Mouse (Mus musculus) thymus, adult 2 months (tissue): ENCODE data around the gene Ccdc137. TPM values are rescaled to one million over a fixed set of nuclear protein-coding genes. Genes with fewer than 3 reads are reported as not detected.
A peak's percentile ranks its signal among the peaks of the same experiment; 100 is the strongest.

Source experiments
- DNase-seq: peaks from one replicate; pipeline ENCODE4 v3.0.0; 2021
- H3K27ac ChIP-seq: fragments of 200-500 bp; 2 replicates; pipeline ENCODE4 v1.5.1; 2012; ENCODE audit warnings: low read length, control low read depth; ENCODE audit not compliant: control insufficient read depth, insufficient read depth
- H3K27me3 ChIP-seq: fragments of 200-500 bp; 2 replicates; pipeline ENCODE4 v1.6.1; 2012; ENCODE audit warnings: mild to moderate bottlenecking, low read length, moderate library complexity, mixed read lengths; ENCODE audit not compliant: control insufficient read depth, insufficient read depth
- H3K36me3 ChIP-seq: fragments of 200-500 bp; 2 replicates; pipeline ENCODE4 v1.6.1; 2012; ENCODE audit warnings: mild to moderate bottlenecking, low read length, moderate library complexity; ENCODE audit not compliant: control insufficient read depth, insufficient read depth
- H3K4me1 ChIP-seq: fragments of 200-500 bp; replicated peaks from 2 replicates; pipeline ENCODE4 v1.6.1; 2012; ENCODE audit warnings: low read length; ENCODE audit not compliant: control insufficient read depth, insufficient read depth
- H3K4me3 ChIP-seq: fragments of 200-500 bp; 2 replicates; pipeline ENCODE4 v1.5.1; 2012; ENCODE audit warnings: mild to moderate bottlenecking, low read length, control low read depth, moderate library complexity; ENCODE audit not compliant: control insufficient read depth, insufficient read depth
- CTCF ChIP-seq: fragments of 200-500 bp; IDR thresholded peaks from 2 replicates; pipeline ENCODE4 v1.5.1; 2012; ENCODE audit warnings: mild to moderate bottlenecking, control low read depth, low read length, moderate library complexity, borderline replicate concordance; ENCODE audit not compliant: control insufficient read depth, poor library complexity, insufficient read depth; ENCODE audit errors: extremely low read depth
- POLR2A ChIP-seq: fragments of 200-500 bp; IDR thresholded peaks from 2 replicates; pipeline ENCODE4 v1.6.1; 2012; ENCODE audit warnings: mild to moderate bottlenecking, low read length, control low read depth, moderate library complexity; ENCODE audit not compliant: control insufficient read depth, poor library complexity, insufficient read depth; ENCODE audit errors: extremely low read depth
- WGBS: fragments of 180-500 bp; shearing (Covaris S2); methylation state at CpG from one replicate; pipeline ENCODE4 v1.1.7; 2018; 5-methylcytosine and 5-hydroxymethylcytosine counted together
- polyA plus RNA-seq: library from polyadenylated mRNA; depleted of rRNA; stranded (reverse); fragments of >200 nt; gene quantifications from 2 replicates; pipeline ENCODE4 v1.2.3, GENCODE M21; 2012

The Ccdc137 gene
- polyA plus RNA-seq, 1 experiment = 30.1 TPM

GRCm38 (mm10) chr11:120423569-120424295 is 34.2 kb upstream of the Ccdc137 start:
- TF ChIP-seq CTCF (peak; percentile 44; the same call in 1 of the 2 replicates), POLR2A (no peak)
- no peak overlapping the region for H3K27ac ChIP-seq
- DNase-seq = peak; percentile 58
- no peaks in the 10 kb centered on the region for H3K27me3 ChIP-seq
- no peaks in the 10 kb centered on the region for H3K4me1 ChIP-seq
- peaks cover 72% of the 10 kb centered on the region for H3K36me3 ChIP-seq
- no peak overlapping the region for H3K4me3 ChIP-seq
- WGBS = 77% methylated on average over 9 of the region's 9 CpGs

- H3K4me1 ChIP-seq = no peaks in the 10 kb centered on the region
- 85% methylated on average over 3 of the region's 3 CpGs for WGBS
- no peaks in the 10 kb centered on the region for H3K27me3 ChIP-seq
- no peak overlapping the region for H3K4me3 ChIP-seq
- no peak overlapping the region for H3K27ac ChIP-seq
- peaks cover 62% of the 10 kb centered on the region for H3K36me3 ChIP-seq
- no peak for DNase-seq
- no peak for TF ChIP-seq POLR2A
- TF ChIP-seq CTCF = no peak
These were observed 31.2 kb upstream of the Ccdc137 start for GRCm38 (mm10) chr11:120426727-120427126.

GRCm38 (mm10) chr11:120437152-120437856 is 20.6 kb upstream of the Ccdc137 start, which contains the start of gene Nploc4:
Gene Nploc4, minus strand, starts transcription at chr11:120437708.
- WGBS = under 1% methylated on average over 75 of the region's 77 CpGs
- DNase-seq = peak; percentile 90
- TF ChIP-seq POLR2A (peak; percentile 50; the same call in 1 of the 2 replicates), CTCF (0 out of 2 replicates have a peak, but pooled peaks have one; percentile 35)
- H3K4me3 ChIP-seq = peak within 1 kb of the TSS; percentile 59
- peaks cover 7% of the 10 kb centered on the region for H3K4me1 ChIP-seq
- peaks cover 11% of the 10 kb centered on the region; the same call in 1 of the 2 replicates for H3K36me3 ChIP-seq
- no peak within 1 kb of the TSS for H3K27ac ChIP-seq
- no peaks in the 10 kb centered on the region for H3K27me3 ChIP-seq

GRCm38 (mm10) chr11:120437857-120438385 is 20.0 kb upstream of the Ccdc137 start:
- no peak for DNase-seq
- no peak for TF ChIP-seq POLR2A
- no peak for TF ChIP-seq CTCF
- Histone ChIP-seq H3K27ac (no peak overlapping the region), H3K36me3 (peaks cover 4% of the 10 kb centered on the region; the same call in 1 of the 2 replicates), H3K4me1 (peaks cover 7% of the 10 kb centered on the region), H3K27me3 (no peaks in the 10 kb centered on the region), H3K4me3 (peak overlapping the region; percentile 59)
- 24% methylated on average over 12 of the region's 12 CpGs for WGBS

- WGBS = 89% methylated on average over 3 of the region's 3 CpGs
- no peaks in the 10 kb centered on the region for H3K36me3 ChIP-seq
- no peaks in the 10 kb centered on the region for H3K4me1 ChIP-seq
- no peak for TF ChIP-seq CTCF
- TF ChIP-seq POLR2A = no peak
- no peak within 1 kb of the TSS for H3K4me3 ChIP-seq
- H3K27ac ChIP-seq = no peak within 1 kb of the TSS
- H3K27me3 ChIP-seq = no peaks in the 10 kb centered on the region
- no peak for DNase-seq
These were observed 15.6 kb upstream of the Ccdc137 start, which contains the start of gene Tspan10 for GRCm38 (mm10) chr11:120442344-120442743. Gene Tspan10, plus strand, starts transcription at chr11:120442644.

- Histone ChIP-seq H3K27me3 (no peaks in the 10 kb centered on the region), H3K27ac (no peak overlapping the region), H3K4me3 (no peak overlapping the region), H3K36me3 (no peaks in the 10 kb centered on the region), H3K4me1 (0 out of 2 replicates have a peak, but pooled peaks cover under 1% of the 10 kb centered on the region)
- 98% methylated on average over 3 of the region's 3 CpGs for WGBS
- TF ChIP-seq CTCF (no peak), POLR2A (no peak)
- no peak for DNase-seq
These were observed 15.1 kb upstream of the Ccdc137 start for GRCm38 (mm10) chr11:120442765-120443280.
